Mouse (Mus musculus) megakaryocyte progenitor cell, adult 5-6 weeks (primary cell): ENCODE measurements around the gene Ddhd1. TPM values are rescaled to one million over a fixed set of nuclear protein-coding genes. Genes with fewer than 3 reads are reported as not detected.
A peak's percentile ranks its signal among the peaks of the same experiment; 100 is the strongest.

ENCODE experiments used
- ATAC-seq: replicated peaks from 2 replicates; pipeline ENCODE4 v1.8.0; 2016; ENCODE audit warnings: mild to moderate bottlenecking, moderate TSS enrichment, inconsistent platforms; ENCODE audit not compliant: poor library complexity
- total RNA-seq, 2 experiments: library from RNA; stranded (forward) in 1 of 2; stranded (reverse) in 1 of 2; fragments of 157-497, 149-512 nt in 1 of 2; fragments of 200-1000 nt in 1 of 2; gene quantifications; 2 replicates each; pipeline versions ENCODE4 v1.2.3 to v1.2.4; 2015 to 2017

Gene Ddhd1
- 18.6 and 18.9 TPM in 2 replicates for total RNA-seq (2015)
- 18.2 and 21.9 TPM in 2 replicates for total RNA-seq (2017)

DNA sequence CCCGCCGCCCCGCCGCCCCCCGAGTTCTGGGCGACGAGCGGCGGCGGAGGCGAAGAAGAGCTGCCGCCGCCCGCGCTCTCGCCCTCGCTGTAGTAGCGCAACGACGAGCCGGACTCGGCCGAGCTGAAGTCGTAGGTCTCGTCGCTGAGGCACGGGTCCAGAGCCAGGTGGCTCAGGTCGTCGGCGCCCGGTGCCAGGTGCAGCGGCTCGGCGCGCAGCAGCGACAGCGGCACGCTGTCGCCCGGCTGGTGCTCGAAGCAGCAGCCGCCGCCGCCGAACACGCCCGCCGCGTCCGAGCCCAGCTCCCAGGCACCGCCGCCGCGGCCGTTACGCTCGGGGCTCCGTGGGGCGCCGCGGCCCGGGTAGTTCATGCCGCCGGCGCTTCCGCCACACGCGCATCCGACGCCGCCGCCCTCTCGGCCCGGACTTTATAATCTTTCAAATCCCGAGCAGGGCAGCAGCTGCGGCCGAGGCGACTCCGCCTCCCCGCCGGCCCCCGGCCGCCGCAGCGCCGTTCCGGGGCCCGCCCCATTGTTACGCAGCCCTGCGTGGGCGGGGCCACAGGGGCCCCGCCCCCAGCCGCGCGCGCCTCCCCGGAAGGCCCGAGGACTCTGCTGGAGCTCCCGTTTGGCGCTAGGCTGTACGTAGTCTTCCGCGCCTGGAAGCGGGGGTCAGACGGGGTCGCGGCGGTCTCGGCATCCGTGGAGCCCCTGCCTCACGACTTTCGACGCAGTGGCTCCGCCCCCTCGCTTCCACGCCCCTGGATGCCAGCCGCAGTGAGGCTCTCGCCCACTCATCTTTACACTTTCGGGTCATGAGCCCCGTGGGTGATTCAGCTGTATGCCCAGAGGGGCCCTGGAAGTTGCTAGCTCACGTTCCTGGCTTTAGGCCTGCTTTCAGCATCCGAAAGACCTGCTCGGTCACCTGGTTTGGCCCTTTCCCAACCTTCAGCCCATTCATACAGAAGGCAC, at the start of gene Ddhd1:
Ddhd1 (minus strand) TSS at position 503 of the 971 bp plus-strand sequence.
- ATAC-seq: peak; percentile 72

DNA sequence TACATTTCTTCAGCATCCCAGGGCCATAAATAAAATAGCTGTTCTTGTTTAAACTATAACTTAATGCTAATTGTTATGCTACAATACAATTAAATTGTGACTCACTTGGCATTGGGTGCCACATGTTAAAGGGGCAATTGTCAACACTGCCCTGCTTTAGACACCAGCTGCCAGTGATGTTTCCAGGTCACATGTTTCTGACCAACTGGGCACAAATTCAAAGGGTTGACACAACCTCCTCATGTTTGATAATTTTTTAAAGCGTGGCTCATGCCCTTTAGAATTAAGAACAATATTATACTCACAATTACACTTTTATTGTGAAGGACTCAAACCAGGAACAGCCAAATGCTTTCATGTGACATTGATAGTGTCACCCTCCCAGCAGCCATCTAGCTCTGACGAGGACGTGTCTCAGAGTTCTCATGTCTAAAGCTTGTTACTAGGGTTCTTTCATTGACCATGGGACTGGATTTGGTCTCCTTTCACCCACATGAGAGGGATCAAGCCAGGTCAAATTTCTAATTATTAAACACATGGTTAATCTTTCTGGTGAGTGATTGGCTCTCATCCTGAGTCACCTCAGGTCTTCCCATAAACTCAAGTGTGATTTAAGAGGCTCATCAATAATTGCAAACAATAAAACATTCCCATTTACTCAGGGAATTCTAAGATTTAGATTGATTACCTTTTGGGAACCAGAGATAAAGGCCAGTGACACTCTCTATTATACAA, 49.4 kb upstream of the Ddhd1 start:
- ATAC-seq: no peak

GRCm38 (mm10) chr14:45700031-45700572, 42.2 kb upstream of the Ddhd1 start:
- ATAC-seq: no peak

- ATAC-seq: no peak
Observed at GRCm38 (mm10) chr14:45698867-45699266, 40.9 kb upstream of the Ddhd1 start.

DNA sequence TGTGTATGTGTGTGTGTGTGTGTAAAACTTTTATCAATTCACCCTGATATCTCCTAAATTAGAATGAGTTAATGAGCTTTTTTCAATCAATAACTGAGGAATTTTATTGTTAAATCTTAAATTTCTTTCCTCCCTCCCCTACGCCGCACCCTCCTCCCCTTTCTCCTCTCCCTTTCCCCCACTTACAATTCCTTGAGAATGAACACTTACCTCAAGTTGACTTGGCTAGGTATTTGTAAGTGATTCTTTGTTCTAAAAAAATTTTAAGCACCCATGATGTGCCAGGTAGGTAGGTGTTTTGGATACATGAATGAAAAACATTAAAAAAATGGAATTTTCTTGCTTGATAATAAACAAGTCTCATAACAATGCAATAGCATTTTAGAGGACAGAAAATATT, 38.2 kb upstream of the Ddhd1 start:
- no peak for ATAC-seq

- ATAC-seq: no peak
Observed at GRCm38 (mm10) chr14:45693891-45694290, 35.9 kb upstream of the Ddhd1 start.

DNA sequence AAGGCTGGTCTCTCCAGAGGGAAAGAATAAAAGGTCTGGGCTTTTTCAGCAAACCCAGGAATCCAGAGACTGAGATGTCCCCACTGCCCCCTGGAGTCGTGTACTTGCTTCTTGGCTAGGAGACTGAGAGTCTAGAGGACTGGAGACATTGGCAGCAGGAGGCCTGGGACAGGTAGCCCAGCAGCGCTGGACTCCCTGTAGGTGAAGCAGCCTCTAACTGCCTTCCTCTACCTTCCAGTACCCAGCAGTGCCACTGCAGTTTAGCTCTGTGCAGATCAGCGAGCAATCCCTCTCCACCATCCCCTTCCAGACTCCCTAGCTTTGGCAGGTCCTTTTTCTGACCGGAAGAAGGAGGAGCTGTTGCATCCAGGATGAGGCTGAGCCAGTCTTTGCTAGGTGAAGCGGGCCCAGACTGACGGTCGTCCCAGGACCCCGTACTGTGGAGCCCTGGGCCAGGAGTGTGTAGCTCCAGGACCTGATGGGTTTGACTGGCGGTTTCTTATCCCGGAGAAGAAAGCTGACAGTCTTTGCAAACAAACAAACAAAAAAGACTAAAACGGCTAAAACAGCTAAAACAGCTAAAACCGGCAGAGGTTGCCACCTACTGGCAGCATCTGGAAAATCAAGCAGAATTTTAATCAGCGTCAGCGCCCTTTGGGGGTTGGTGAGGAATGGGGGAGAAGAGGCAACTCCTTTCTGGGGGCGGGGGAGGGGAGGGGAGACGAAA, 32.7 kb upstream of the Ddhd1 start:
- peak; percentile 89 for ATAC-seq

DNA sequence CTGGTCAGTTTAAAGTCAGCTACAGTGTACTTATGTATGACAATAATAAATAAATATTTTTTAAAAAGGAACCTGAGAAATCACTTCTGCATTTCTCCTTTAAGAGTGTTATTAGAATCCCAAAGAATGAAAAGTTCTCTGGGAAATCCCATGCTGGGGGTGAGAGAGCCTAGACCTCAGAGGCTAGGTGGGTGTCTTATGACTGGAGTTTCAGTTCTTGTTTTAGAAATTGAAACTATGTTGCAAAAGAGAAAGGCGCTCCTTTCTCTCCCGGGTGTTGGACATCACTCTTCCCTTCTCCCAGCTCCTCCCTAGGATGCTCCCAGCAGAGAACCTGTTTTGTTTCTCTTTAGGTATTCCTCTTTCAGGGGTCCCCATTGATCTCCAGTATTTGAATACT, 27.4 kb upstream of the Ddhd1 start:
- peak; percentile 66 for ATAC-seq

GRCm38 (mm10) chr14:45676722-45677121, 18.8 kb upstream of the Ddhd1 start:
- ATAC-seq: no peak

- no peak for ATAC-seq
Observed at GRCm38 (mm10) chr14:45668325-45668724, 10.4 kb upstream of the Ddhd1 start.

DNA sequence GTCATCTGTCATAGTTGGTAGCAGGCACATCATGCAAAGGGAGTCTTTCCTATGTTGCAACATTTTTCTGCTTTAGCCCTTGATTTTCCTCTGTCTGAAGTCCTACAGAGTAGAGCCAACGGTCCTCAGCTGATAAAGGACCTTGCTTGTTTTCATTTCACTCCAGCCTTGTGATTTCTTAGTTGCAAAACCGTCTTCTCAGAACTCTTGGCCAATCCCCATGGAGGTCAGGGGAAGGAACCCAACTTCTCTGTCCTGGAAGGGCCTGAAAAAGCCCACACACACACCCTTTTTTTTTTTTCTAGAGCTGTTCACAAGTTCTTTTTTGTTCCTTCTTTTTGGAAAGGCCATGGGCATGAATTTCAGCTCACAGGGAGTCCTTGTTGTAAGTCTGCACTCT, 9.3 kb upstream of the Ddhd1 start:
- ATAC-seq: peak; percentile 80

GRCm38 (mm10) chr14:45661575-45661974, 3.6 kb upstream of the Ddhd1 start:
- ATAC-seq: no peak

- ATAC-seq: no peak
Observed at GRCm38 (mm10) chr14:45660315-45660714, 2.4 kb upstream of the Ddhd1 start.

GRCm38 (mm10) chr14:45656831-45657640, 907 bp downstream of the Ddhd1 start:
- ATAC-seq: peak; percentile 10

DNA sequence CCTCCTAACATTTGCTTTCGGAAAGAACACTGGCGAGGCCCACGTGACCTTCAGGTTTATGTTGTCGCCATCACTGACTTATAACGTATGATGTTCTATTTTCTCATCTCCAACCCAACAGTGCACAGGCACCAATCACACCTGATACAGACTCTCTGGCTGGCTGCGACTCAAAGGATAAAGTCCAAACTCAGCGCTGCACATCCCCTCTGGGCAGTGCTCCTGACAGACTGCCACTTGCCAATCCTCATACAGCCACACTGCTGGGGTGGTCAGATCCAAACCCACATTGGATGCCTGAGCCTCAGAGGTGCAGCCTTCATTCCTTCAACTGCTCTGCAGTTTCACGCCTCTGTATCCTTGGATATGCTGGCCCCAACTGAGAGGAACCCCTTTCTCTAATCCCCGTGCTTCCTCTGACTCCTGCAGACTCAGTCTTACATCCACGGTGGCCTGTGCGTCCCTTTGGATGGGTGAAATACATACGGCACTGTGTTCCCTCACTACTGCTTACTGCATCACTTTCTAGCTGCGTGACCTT, 3.0 kb downstream of the Ddhd1 start:
- no peak for ATAC-seq

GRCm38 (mm10) chr14:45653756-45654155, 4.2 kb downstream of the Ddhd1 start:
- ATAC-seq: peak; percentile 49

- ATAC-seq: no peak
Observed at GRCm38 (mm10) chr14:45648999-45649818, 8.7 kb downstream of the Ddhd1 start.

- ATAC-seq: no peak
Observed at GRCm38 (mm10) chr14:45648144-45648543, 9.8 kb downstream of the Ddhd1 start.

GRCm38 (mm10) chr14:45647632-45648031, 10.3 kb downstream of the Ddhd1 start:
- ATAC-seq: no peak
